Mouse (Mus musculus) kidney, adult 2 months (tissue): ENCODE measurements around the gene Fndc5. TPM values are rescaled to one million over a fixed set of nuclear protein-coding genes. Genes with fewer than 3 reads are reported as not detected.

Source experiments
- DNase-seq: peaks from one replicate; pipeline ENCODE4 v3.0.0; 2021
- H3K27ac ChIP-seq: fragments of 200-500 bp; 2 replicates; pipeline ENCODE4 v1.5.1; 2012; ENCODE audit warnings: low read depth, low read length, control low read depth, inconsistent platforms; ENCODE audit not compliant: insufficient read depth
- H3K27me3 ChIP-seq: fragments of 200-500 bp; replicated peaks from 2 replicates; pipeline ENCODE4 v1.6.1; 2012; ENCODE audit warnings: mild to moderate bottlenecking, moderate library complexity, low read length, inconsistent platforms; ENCODE audit not compliant: control insufficient read depth, insufficient read depth
- H3K36me3 ChIP-seq: fragments of 200-500 bp; 2 replicates; pipeline ENCODE4 v1.6.1; 2012; ENCODE audit warnings: mild to moderate bottlenecking, moderate library complexity, low read length, inconsistent platforms; ENCODE audit not compliant: control insufficient read depth, insufficient read depth
- H3K4me1 ChIP-seq: fragments of 200-500 bp; 2 replicates; pipeline ENCODE4 v1.6.1; 2011; ENCODE audit warnings: low read length; ENCODE audit not compliant: control insufficient read depth, insufficient read depth
- H3K4me3 ChIP-seq: fragments of 200-500 bp; 2 replicates; pipeline ENCODE4 v1.5.1; 2011; ENCODE audit warnings: mild to moderate bottlenecking, low read depth, low read length, control low read depth; ENCODE audit not compliant: insufficient read depth
- CTCF ChIP-seq: fragments of 200-500 bp; conservative IDR thresholded peaks from 2 replicates; pipeline ENCODE4 v1.5.1; 2011; ENCODE audit warnings: low read depth, mild to moderate bottlenecking, control low read depth, low read length, moderate library complexity, mixed read lengths; ENCODE audit not compliant: insufficient read depth, insufficient read length
- POLR2A ChIP-seq: fragments of 200-500 bp; IDR thresholded peaks from one replicate; pipeline ENCODE4 v1.6.1; 2011; ENCODE audit warnings: low read depth, low read length, control low read depth
- WGBS: fragments of 180-500 bp; shearing (Covaris S2); methylation state at CpG from one replicate; pipeline ENCODE4 v1.1.7; 2018; 5-methylcytosine and 5-hydroxymethylcytosine counted together
- polyA plus RNA-seq: library from polyadenylated mRNA; depleted of rRNA; stranded (reverse); fragments of >200 nt; gene quantifications from 2 replicates; pipeline ENCODE4 v1.2.3, GENCODE M21; 2012

Gene Fndc5
- polyA plus RNA-seq, 1 experiment: 3.3 TPM

DNA sequence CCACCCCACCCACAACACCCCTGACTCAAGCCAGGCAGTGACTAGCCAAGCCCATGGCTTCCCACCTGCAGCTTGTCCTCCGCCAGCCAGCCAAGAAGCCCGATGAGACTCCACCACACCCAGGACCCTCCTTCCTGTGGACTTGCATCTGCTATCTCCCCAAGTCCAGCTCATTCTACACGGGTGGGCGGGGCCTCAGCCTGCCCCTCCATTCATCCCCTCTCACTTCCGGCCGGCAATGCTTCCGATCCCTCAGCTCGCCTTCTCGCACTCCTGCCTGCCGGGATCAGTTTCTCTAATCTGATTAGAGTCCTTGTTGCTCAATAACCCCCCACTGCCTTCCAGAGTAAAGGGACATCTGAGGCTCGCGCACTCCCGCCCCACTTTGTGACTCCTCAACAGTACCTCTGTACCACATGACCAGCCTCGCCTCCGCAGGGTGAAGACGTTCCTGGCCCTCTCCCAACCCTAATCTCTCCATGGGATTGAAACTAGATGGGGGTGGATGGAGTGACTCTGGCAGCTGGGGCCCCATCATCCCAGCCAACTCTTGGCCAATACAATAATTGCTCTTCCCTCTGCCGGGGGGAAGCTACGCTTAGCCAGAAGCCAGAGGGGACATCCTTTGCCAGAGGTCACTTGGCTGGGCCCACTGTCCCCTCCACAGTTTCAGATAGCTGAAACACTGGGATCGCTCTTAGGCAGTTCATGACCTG, 10.9 kb upstream of the Fndc5 start:
- no peak for TF ChIP-seq CTCF
- no peak for TF ChIP-seq POLR2A
- no peaks in the 10 kb centered on the region for H3K36me3 ChIP-seq
- 30% methylated on average over 19 of the region's 19 CpGs for WGBS
- no peak overlapping the region for H3K4me3 ChIP-seq
- no peaks in the 10 kb centered on the region for H3K4me1 ChIP-seq
- peak; percentile 32 for DNase-seq
- no peak overlapping the region for H3K27ac ChIP-seq
- no peaks in the 10 kb centered on the region; the same call in 1 of the 2 replicates for H3K27me3 ChIP-seq

DNA sequence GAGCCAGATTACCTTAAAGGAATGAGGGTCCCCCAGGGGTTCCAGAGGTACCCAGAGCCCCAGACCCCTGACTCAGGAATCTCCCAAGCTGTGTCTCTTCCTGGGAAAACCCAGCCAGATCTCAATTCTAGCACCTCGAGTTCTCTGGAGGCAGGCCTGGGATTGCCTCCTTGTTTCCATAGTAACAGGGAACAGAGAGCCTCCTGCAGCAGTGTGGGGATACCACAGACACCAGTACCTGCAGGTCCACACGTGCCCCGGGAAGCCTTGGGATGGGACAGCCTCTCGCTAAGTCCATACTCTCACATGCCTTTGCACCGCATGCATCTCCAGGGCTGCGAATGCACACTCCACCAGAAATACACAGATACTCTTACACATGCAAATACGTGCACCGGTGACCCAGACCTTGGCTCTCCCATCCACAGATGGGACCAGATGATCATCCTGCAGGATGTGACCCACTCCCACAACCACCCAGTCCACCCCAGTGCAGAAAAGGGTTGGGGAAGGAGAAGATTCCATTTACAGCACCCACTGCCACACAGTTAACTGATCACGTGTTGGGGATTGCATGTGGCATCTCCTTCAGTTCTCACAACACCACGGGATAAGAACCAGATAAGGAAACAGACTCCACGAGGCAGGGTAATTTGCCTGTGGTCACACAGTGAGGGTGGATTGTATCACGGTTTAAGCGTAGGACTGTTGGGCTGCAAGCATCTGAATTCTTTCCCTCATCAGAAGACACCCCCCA, 8.0 kb upstream of the Fndc5 start:
- 59% methylated on average over 13 of the region's 13 CpGs for WGBS
- Histone ChIP-seq H3K27ac (no peak overlapping the region), H3K4me1 (no peaks in the 10 kb centered on the region), H3K36me3 (no peaks in the 10 kb centered on the region), H3K27me3 (no peaks in the 10 kb centered on the region), H3K4me3 (no peak overlapping the region)
- TF ChIP-seq POLR2A: no peak
- no peak for TF ChIP-seq CTCF
- DNase-seq: no peak

DNA sequence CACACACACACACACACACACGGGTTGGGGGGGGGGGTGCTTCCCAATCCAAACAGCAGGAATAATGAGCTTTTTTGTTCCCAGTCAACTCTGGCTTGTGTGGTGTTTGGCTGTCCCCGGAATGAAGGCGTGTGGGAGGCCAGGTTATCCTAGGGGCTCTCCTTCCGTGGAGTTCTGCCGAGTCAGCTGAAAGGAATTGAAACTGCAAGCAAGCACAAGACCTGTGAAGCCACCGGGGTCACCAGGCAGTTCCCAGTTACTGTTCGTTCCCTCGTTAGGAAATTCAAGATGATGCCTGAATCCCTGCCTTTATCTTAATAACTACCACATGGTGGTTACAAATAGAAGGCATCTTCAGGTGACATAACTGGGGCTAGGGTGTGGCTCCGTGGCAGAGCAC, 7.4 kb upstream of the Fndc5 start:
- no peak overlapping the region for H3K4me3 ChIP-seq
- H3K4me1 ChIP-seq: no peaks in the 10 kb centered on the region
- WGBS: 20% methylated on average over 9 of the region's 9 CpGs
- DNase-seq: no peak
- no peak overlapping the region for H3K27ac ChIP-seq
- no peaks in the 10 kb centered on the region for H3K27me3 ChIP-seq
- no peak for TF ChIP-seq CTCF
- TF ChIP-seq POLR2A: no peak
- no peaks in the 10 kb centered on the region for H3K36me3 ChIP-seq

DNA sequence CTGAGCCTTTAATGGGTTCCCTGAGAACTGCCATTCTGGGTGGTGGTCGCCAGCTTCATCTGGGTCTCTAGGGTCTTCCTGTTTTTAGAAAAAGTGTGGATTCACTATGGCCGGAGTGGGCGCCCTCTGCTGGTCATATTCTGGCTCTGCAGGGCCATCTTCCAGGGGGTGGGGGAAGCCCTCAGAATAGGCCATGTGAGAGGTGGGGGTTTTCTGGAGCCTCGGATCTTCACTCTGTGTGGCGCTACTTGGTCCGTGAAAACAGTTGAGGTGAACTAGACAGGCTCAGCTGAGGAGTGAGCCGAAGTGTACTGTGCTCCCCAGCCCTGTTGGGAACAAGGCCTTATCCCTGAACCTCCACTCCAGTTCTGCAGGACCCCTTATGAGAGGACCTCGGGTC, 6.7 kb upstream of the Fndc5 start:
- 7% methylated on average over 8 of the region's 8 CpGs for WGBS
- Histone ChIP-seq H3K27me3 (no peaks in the 10 kb centered on the region), H3K27ac (no peak overlapping the region), H3K36me3 (no peaks in the 10 kb centered on the region), H3K4me3 (no peak overlapping the region; the same call in 1 of the 2 replicates), H3K4me1 (no peaks in the 10 kb centered on the region)
- no peak for DNase-seq
- no peak for TF ChIP-seq POLR2A
- peak; percentile 65 for TF ChIP-seq CTCF

DNA sequence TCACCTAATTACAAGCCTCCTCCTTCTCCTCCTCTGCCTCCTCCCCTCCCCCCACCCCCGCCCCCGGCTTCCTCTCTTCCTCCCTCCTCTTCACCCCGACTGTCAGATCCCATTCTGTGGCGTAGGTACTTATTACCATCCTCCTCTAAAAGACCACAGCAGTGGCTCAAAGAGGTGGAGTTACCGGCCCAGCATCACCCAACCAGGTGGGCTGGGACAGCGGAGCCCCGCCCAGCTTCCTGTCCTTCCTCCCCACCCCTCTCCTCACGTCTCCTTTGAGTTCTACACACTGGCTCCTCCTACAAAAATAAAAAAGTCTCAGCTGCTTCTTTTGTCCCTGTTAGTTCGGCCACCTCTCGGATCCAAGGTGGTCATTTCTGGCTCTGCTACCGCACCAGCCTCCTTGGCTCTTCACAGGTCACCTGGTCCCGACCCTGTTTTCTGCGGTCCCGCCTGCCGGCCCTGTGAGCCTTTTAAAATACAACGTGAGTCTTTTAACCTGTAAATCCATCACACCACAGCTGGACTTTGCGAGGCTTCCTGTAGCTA, 6.0 kb upstream of the Fndc5 start:
- 5% methylated on average over 17 of the region's 17 CpGs for WGBS
- Histone ChIP-seq H3K27me3 (no peaks in the 10 kb centered on the region), H3K4me1 (no peaks in the 10 kb centered on the region), H3K36me3 (no peaks in the 10 kb centered on the region), H3K4me3 (peak overlapping the region; percentile 23; the same call in 1 of the 2 replicates), H3K27ac (no peak overlapping the region)
- DNase-seq: peak; percentile 51
- TF ChIP-seq CTCF: no peak
- no peak for TF ChIP-seq POLR2A

DNA sequence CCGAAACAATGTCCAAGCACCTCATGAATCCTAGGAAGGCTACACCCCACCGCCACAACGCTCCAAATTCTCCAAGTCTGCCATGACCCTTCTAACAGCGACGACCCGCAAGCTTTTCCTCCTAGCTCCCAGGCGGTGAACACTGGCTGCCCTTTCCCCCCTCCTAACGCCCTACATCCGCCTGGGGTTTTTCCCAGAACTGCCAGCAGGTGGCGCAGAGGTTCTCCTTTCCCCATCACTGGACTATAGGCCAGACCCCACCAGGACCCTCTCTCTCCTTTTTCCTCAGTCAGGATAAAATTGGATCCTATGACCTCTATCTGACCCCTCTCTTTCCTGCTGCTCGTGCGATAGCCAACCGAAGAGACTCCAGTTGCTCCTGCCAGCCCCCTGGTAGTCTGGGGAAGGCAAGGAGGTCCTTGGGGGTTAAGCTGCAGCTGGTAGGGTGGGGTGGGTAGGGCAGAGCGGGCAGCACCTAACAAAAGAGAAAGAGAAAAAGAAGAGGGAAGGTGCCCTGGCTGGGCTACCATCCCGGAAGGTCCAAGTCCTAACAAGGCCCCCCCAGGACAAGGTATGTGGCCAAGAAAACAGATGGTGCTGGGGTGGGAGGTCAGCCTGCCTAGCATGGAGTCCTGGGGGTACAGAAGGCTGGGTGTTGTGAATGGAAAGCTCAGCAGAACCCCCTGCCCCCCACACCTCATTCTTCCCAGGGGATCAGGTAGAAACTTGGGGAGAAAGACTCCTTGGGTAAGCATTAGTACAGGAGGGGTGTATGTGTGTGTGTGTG, 1.8 kb upstream of the Fndc5 start:
- no peaks in the 10 kb centered on the region for H3K36me3 ChIP-seq
- no peak for TF ChIP-seq POLR2A
- TF ChIP-seq CTCF: peak; percentile 75
- H3K4me3 ChIP-seq: no peak overlapping the region
- no peaks in the 10 kb centered on the region for H3K27me3 ChIP-seq
- no peaks in the 10 kb centered on the region for H3K4me1 ChIP-seq
- 10% methylated on average over 15 of the region's 15 CpGs for WGBS
- peak; percentile 71 for DNase-seq
- no peak overlapping the region for H3K27ac ChIP-seq
